In the genomic region with DNA sequence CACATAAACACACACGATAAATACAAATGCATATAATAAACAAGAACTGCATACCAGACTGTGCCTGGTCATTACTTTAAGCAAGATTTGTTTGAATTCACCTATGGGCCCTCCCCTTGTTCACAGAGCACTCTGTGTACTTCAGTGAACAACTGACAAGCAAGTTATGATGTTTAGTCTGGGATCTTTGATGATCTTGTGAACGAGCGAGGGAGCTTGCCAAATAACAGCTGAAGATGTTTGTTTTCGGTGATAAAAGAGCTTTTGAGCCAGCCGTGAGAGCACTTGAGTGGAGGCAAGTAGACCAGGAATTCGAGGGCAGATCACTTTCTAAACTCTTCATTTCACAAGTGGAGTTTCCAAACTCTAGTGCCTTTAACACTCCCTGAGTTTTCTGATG, we compare ENCODE assay signal across 19 mouse cellular contexts. TPM values are rescaled to one million over a fixed set of nuclear protein-coding genes. Genes with fewer than 3 reads are reported as not detected.
"Had no signal": no experiment of that assay in that cellular context is flagged by ENCODE, and none has a peak within 500 bp of the region (broad histone marks: within the 10 kb centered on the region; RNA-seq: fewer than 3 reads in every experiment).

No protein-coding gene starts in this region.

- H3K27me3 ChIP-seq: kidney, embryonic 15.5 days; limb, embryonic 15.5 days; midbrain, embryonic 15.5 days; neural tube, embryonic 12.5 days had no signal

- H3K4me1 ChIP-seq: kidney, embryonic 15.5 days; limb, embryonic 15.5 days; megakaryocyte, embryonic 14.5 days; midbrain, embryonic 15.5 days; neural tube, embryonic 12.5 days had no signal

- H3K9me3 ChIP-seq: limb, embryonic 15.5 days had no signal

- H3K4me3 ChIP-seq: kidney, embryonic 15.5 days; limb, embryonic 15.5 days; megakaryocyte, embryonic 14.5 days; midbrain, embryonic 15.5 days; neural tube, embryonic 12.5 days had no signal

- H3K4me2 ChIP-seq: kidney, embryonic 15.5 days; limb, embryonic 15.5 days; midbrain, embryonic 11.5 days; midbrain, embryonic 15.5 days; neural tube, embryonic 12.5 days had no signal

- DNase-seq: kidney, postnatal 14 days; right cerebral cortex, adult 18-20 months; right cerebral cortex, postnatal 25 days; thymus, adult 18-20 months; thymus, postnatal 14 days had no signal

- H3K36me3 ChIP-seq: kidney, embryonic 15.5 days; limb, embryonic 15.5 days; midbrain, embryonic 15.5 days; neural tube, embryonic 12.5 days had no signal

- H3K27ac ChIP-seq: kidney, embryonic 15.5 days; limb, embryonic 15.5 days; liver, embryonic 14.5 days; macrophage; midbrain, embryonic 15.5 days; neural tube, embryonic 12.5 days; stomach, postnatal 0 days had no signal

- H3K9ac ChIP-seq: kidney, embryonic 15.5 days; limb, embryonic 15.5 days; liver, embryonic 14.5 days; midbrain, embryonic 15.5 days; neural tube, embryonic 12.5 days had no signal

- ATAC-seq: intestine, embryonic 16.5 days; midbrain, embryonic 15.5 days had no signal

RNA-seq across cellular contexts. Expression of a gene that starts 12.2 kb away (rescaled TPM):
- total RNA-seq: left cerebral cortex, postnatal 25 days; monocyte, adult 5-6 weeks had no signal
- polyA plus RNA-seq: kidney, embryonic 15.5 days; large intestine, adult 2 months; limb, embryonic 11.5 days; limb, embryonic 15.5 days; macrophage; neural tube, embryonic 12.5 days had no signal
